Mouse (Mus musculus): ENCODE data around the gene Palb2.

DNA sequence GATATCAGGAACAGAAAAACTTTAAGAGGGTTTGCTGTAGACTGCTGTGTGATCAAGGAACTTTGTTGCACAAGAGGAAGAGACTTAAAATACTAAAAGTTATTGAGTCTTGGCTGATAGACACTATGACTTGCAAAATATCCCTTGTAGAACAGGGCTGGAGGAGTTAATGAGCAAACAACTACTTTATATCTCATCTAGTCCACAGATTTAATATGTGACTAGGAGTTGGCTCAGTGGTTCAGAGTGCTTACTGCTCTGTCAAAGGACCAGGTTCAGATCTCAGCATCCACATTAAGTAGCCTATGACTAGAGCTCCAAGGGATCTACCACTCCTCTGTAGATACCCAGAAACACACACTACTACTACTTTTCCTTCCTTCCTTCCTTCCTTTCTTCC lies 4.3 kb upstream of the Palb2 start:
- TF ChIP-seq CTCF (conservative IDR thresholded peaks at IDR 0.05 in 1 of 2, IDR thresholded peaks at IDR 0.05 in 1 of 2; ENCODE audit: low read depth in 2 of 2, low read length in 2 of 2), result no peak
- no peak for TF ChIP-seq MYC (IDR thresholded peaks at IDR 0.05; ENCODE audit: low read depth, low read length)
- TF ChIP-seq TBP (conservative IDR thresholded peaks at IDR 0.05; ENCODE audit: low read depth, low read length), result no peak

Data from CH12.LX (cell line).